Mouse (Mus musculus): ENCODE data around the gene Lzts2. TPM values are rescaled to one million over a fixed set of nuclear protein-coding genes. Genes with fewer than 3 reads are reported as not detected.
A peak's percentile ranks its signal among the peaks of the same experiment; 100 is the strongest.
"Not testable (repeated sequence)": the region's sequence is repeated elsewhere in the genome, so short reads cannot be mapped to it uniquely, and the experiment has no call there.

Gene Lzts2
- polyA plus RNA-seq, 1 experiment from 2014 or later = 40.1 TPM

DNA sequence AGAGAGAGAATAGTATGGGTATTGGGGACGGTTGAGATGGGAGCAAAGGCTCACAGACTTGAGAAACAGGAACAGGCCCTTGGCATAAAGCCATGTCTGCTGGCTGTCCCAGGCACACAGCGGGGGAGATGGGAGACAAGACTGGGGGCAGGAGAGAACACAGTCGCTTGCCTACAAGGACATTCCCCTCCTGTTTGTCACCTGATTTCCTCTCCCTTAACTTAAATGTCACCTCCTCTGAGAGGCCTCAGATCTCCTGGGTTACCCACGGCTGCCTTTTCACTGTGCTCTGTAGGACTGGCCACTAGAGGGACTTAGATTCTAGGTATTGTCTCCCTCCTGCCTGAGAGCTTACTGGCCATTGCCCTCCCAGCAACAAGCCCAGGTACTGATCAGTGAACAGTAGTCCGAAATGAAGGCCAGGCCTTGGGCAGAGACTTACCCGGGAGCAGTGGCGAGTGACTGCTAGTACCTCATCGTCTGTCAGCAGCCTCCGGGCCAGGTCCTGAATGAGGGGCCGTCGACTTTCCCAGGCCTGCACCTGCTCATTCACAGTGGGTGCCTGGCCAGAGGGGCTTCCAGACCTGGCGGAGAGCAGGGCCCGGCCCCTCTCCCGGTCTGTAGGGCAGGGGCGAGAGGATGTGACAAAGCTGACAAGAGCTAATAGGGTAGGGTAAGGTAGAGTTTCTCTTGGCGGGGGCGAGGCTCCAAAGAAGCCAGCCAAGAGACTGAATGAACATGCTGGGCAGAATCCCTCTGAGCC is 18.5 kb downstream of the Lzts2 start:
- Histone ChIP-seq H3K27ac (replicated peaks) (no peak overlapping the region), H3K4me2 (replicated peaks; ENCODE audit: low read depth) (no peak overlapping the region), H3K9ac (ENCODE audit: low read length) (no peak overlapping the region), H3K27me3 (ENCODE audit: control insufficient read depth, insufficient read depth, low read length) (no peaks in the 10 kb centered on the region), H3K9me3 (ENCODE audit: control insufficient read depth, low read length) (no peaks in the 10 kb centered on the region), H3K4me1 (replicated peaks; ENCODE audit: control insufficient read depth, insufficient read depth) (peaks cover 10% of the 10 kb centered on the region), H3K36me3 (ENCODE audit: control insufficient read depth, insufficient read depth, low read length) (no peaks in the 10 kb centered on the region), H3K4me3 (ENCODE audit: low read depth, low read length) (no peak overlapping the region)
- DNase-seq (ENCODE audit: low spot score) = peak; percentile 48
- peak; percentile 24; the same call in 1 of the 2 replicates for ATAC-seq (ENCODE audit: low FRiP score, low TSS enrichment)
- TF ChIP-seq EP300 (optimal IDR thresholded peaks at IDR 0.05) = no peak
- TF ChIP-seq CTCF (IDR thresholded peaks at IDR 0.05; ENCODE audit: low read depth) = peak; percentile 72
- WGBS = 53% methylated on average over 17 of the region's 17 CpGs

DNA sequence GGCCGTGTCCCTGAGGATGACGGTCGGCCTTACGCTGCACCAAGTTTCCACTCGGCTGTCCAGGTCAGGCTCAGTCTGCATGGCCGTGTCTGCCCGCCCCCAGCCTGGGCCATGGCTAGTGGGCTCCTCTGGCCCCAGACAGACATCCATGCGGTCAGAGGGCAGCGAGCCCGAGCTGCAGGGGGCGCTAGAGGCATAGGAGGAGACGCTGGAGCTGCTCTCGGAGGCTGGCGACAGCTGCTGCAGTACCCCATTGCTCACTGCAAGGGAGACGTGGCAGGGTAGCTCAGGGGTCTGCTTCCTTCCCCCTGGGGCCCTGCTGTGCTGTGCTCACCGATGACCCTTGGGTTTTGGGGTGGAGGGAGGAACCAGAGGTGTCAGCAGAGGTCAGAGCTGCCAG is 22.7 kb downstream of the Lzts2 start:
- 36% methylated on average over 16 of the region's 16 CpGs for WGBS
- H3K4me3 ChIP-seq (ENCODE audit: low read depth, low read length) = no peak overlapping the region

DNA sequence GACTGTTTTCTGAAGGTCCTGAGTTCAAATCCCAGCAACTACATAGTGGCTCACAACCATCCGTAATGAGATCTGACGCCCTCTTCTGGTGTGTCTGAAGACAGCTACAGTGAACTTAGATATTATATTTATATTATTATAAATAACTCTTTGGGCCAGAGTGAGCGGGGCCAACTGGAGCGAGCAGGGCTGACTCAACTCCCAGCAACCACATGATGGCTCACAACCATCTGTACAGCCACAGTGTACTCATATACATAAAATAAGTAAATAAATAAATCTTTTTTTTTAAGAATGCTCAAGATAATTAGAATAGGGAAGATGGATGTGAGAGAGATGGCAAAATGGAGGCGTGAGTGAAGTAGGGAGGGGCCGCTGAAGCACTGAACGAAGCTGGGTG is 24.0 kb downstream of the Lzts2 start:
- not testable (repeated sequence) for H3K9me3 ChIP-seq (ENCODE audit: control insufficient read depth, low read length); H3K27me3 ChIP-seq (ENCODE audit: control insufficient read depth, insufficient read depth, low read length); ATAC-seq (ENCODE audit: low FRiP score, low TSS enrichment); H3K4me3 ChIP-seq (ENCODE audit: low read depth, low read length); H3K9ac ChIP-seq (ENCODE audit: low read length); H3K4me2 ChIP-seq (replicated peaks; ENCODE audit: low read depth); H3K36me3 ChIP-seq (ENCODE audit: control insufficient read depth, insufficient read depth, low read length); DNase-seq (ENCODE audit: low spot score); H3K27ac ChIP-seq (replicated peaks); H3K4me1 ChIP-seq (replicated peaks; ENCODE audit: control insufficient read depth, insufficient read depth)
- 83% methylated on average over 7 of the region's 7 CpGs for WGBS

More for the DNA sequence above, 22.7 kb downstream of the Lzts2 start:
- DNase-seq (ENCODE audit: low spot score) (peak; percentile 78), ATAC-seq (ENCODE audit: low FRiP score, low TSS enrichment) (peak; percentile 14; the same call in 1 of the 2 replicates)
- Histone ChIP-seq H3K36me3 (ENCODE audit: control insufficient read depth, insufficient read depth, low read length) (no peaks in the 10 kb centered on the region), H3K27ac (replicated peaks) (no peak overlapping the region), H3K4me1 (replicated peaks; ENCODE audit: control insufficient read depth, insufficient read depth) (no peaks in the 10 kb centered on the region; the same call in 1 of the 2 replicates), H3K9me3 (ENCODE audit: control insufficient read depth, low read length) (no peaks in the 10 kb centered on the region), H3K27me3 (ENCODE audit: control insufficient read depth, insufficient read depth, low read length) (no peaks in the 10 kb centered on the region), H3K4me2 (replicated peaks; ENCODE audit: low read depth) (no peak overlapping the region), H3K9ac (ENCODE audit: low read length) (no peak overlapping the region)
- TF ChIP-seq EP300 (optimal IDR thresholded peaks at IDR 0.05) = no peak
- TF ChIP-seq CTCF (IDR thresholded peaks at IDR 0.05; ENCODE audit: low read depth) = peak; percentile 79

DNA sequence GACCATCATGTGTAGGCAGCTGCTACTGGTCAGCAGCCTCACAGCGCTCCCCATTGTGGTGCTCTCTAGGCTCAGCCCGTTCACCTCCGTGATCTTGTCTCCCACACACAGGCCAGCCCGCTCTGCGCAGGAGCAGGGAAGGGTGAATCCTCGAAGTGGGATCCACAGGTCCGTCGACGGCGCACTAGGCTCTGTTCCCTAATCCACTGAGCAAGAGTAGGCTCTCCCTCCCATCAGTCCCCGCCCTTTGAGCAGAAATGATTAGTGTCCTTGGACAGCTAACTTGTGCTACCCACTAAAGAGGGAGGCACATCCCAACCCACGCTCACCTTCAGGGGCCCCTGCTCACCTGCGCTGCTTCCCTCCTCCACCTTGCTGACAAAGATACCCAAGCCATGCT is 26.0 kb downstream of the Lzts2 start:
- H3K4me3 ChIP-seq (ENCODE audit: low read depth, low read length) = no peak overlapping the region
- no peaks in the 10 kb centered on the region for H3K36me3 ChIP-seq (ENCODE audit: control insufficient read depth, insufficient read depth, low read length)
- no peak for ATAC-seq (ENCODE audit: low FRiP score, low TSS enrichment)
- H3K9me3 ChIP-seq (ENCODE audit: control insufficient read depth, low read length) = no peaks in the 10 kb centered on the region
- no peak for DNase-seq (ENCODE audit: low spot score)
- no peak overlapping the region for H3K9ac ChIP-seq (ENCODE audit: low read length)
- no peak overlapping the region for H3K27ac ChIP-seq (replicated peaks)
- no peaks in the 10 kb centered on the region for H3K4me1 ChIP-seq (replicated peaks; ENCODE audit: control insufficient read depth, insufficient read depth)
- no peak overlapping the region for H3K4me2 ChIP-seq (replicated peaks; ENCODE audit: low read depth)
- H3K27me3 ChIP-seq (ENCODE audit: control insufficient read depth, insufficient read depth, low read length) = no peaks in the 10 kb centered on the region
- TF ChIP-seq EP300 (optimal IDR thresholded peaks at IDR 0.05) (no peak), CTCF (IDR thresholded peaks at IDR 0.05; ENCODE audit: low read depth) (no peak)
- 52% methylated on average over 13 of the region's 13 CpGs for WGBS

DNA sequence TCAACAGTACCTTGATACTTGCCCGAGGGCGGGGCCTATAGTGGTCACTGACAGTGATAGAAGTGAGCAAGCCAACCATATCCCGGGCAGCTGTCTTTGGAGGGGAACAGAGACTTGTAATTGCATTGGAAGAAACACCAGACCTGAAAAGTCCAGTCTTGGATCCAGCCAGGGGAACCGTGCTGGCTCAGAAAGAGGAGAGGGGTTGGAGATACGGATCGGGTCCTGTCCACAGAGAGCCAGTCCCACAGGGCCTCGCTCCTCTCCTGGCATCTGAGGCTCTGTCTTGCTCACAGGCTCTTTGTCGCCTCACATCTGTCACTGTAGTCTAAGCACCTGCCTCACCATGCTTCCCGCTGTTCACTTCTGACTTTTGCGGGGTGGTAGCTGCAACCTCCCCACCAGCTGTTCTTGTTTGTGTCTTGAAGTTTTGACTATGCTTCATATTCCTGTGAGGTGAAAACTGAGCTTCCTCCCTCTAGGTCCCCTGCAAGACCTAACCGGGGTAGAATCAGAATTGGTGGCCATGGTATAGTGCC is 30.2 kb downstream of the Lzts2 start:
- Histone ChIP-seq H3K9me3 (ENCODE audit: control insufficient read depth, low read length) (no peaks in the 10 kb centered on the region), H3K4me2 (replicated peaks; ENCODE audit: low read depth) (no peak overlapping the region), H3K27me3 (ENCODE audit: control insufficient read depth, insufficient read depth, low read length) (no peaks in the 10 kb centered on the region), H3K4me3 (ENCODE audit: low read depth, low read length) (no peak overlapping the region), H3K27ac (replicated peaks) (no peak overlapping the region), H3K4me1 (replicated peaks; ENCODE audit: control insufficient read depth, insufficient read depth) (0 out of 2 replicates have a peak, but pooled peaks cover 3% of the 10 kb centered on the region), H3K36me3 (ENCODE audit: control insufficient read depth, insufficient read depth, low read length) (no peaks in the 10 kb centered on the region), H3K9ac (ENCODE audit: low read length) (no peak overlapping the region)
- no peak for DNase-seq (ENCODE audit: low spot score)
- no peak for ATAC-seq (ENCODE audit: low FRiP score, low TSS enrichment)
- TF ChIP-seq CTCF (IDR thresholded peaks at IDR 0.05; ENCODE audit: low read depth) = no peak
- 56% methylated on average over 11 of the region's 11 CpGs for WGBS

DNA sequence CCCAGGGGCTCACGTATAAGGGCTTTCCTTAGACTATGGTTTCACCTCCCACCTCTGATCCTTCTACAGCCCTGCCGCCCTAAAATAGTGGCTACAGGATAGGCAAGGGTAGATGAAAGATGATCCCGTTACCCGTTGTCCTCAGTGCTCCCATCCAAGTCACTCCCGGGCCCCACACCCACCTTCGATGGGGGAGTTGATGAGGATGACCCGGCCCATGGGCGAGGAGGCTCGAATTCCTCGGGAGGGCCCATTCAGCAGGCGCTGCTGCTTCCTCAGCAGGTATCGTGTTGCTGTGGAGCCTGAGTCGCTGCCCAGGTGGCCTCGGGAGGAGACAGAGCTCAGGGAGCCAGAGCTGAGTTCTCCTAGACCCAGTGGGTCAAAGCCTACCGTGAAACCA is 31.0 kb downstream of the Lzts2 start:
- H3K4me2 ChIP-seq (replicated peaks; ENCODE audit: low read depth) = no peak overlapping the region
- H3K27me3 ChIP-seq (ENCODE audit: control insufficient read depth, insufficient read depth, low read length) = no peaks in the 10 kb centered on the region
- no peak overlapping the region for H3K4me3 ChIP-seq (ENCODE audit: low read depth, low read length)
- H3K36me3 ChIP-seq (ENCODE audit: control insufficient read depth, insufficient read depth, low read length) = 0 out of 2 replicates have a peak, but pooled peaks cover 2% of the 10 kb centered on the region
- H3K4me1 ChIP-seq (replicated peaks; ENCODE audit: control insufficient read depth, insufficient read depth) = 0 out of 2 replicates have a peak, but pooled peaks cover 3% of the 10 kb centered on the region
- H3K9ac ChIP-seq (ENCODE audit: low read length) = no peak overlapping the region
- H3K9me3 ChIP-seq (ENCODE audit: control insufficient read depth, low read length) = no peaks in the 10 kb centered on the region
- DNase-seq (ENCODE audit: low spot score) = no peak
- no peak for ATAC-seq (ENCODE audit: low FRiP score, low TSS enrichment)
- H3K27ac ChIP-seq (replicated peaks) = no peak overlapping the region
- WGBS = 40% methylated on average over 15 of the region's 15 CpGs
- TF ChIP-seq EP300 (optimal IDR thresholded peaks at IDR 0.05) = no peak
- no peak for TF ChIP-seq CTCF (IDR thresholded peaks at IDR 0.05; ENCODE audit: low read depth)
